Mouse (Mus musculus) cerebellum, postnatal 36 days (tissue): ENCODE data around the gene Tfpi.

Source experiments
- DNase-seq, 2 experiments: peaks; one replicate each; pipeline ENCODE4 v3.0.0; 2021 to 2022; ENCODE audit warnings: mixed read lengths in 2 of 2

Tfpi gene

GRCm38 (mm10) chr2:84388023-84388416, 88.6 kb downstream of the Tfpi start:
- DNase-seq, result no peak

- DNase-seq, result no peak
Measured at GRCm38 (mm10) chr2:84387394-84388022, 89.1 kb downstream of the Tfpi start.

- DNase-seq, result no peak
Measured at GRCm38 (mm10) chr2:84386563-84387393, 89.8 kb downstream of the Tfpi start.

GRCm38 (mm10) chr2:84384911-84385693, 91.5 kb downstream of the Tfpi start:
- no peak for DNase-seq

GRCm38 (mm10) chr2:84383828-84384227, 92.7 kb downstream of the Tfpi start:
- no peak for DNase-seq
